Mouse (Mus musculus): ENCODE data around the gene Hist2h2be.
"Not testable (repeated sequence)": the region's sequence is repeated elsewhere in the genome, so short reads cannot be mapped to it uniquely, and the experiment has no call there.

The Hist2h2be gene

DNA sequence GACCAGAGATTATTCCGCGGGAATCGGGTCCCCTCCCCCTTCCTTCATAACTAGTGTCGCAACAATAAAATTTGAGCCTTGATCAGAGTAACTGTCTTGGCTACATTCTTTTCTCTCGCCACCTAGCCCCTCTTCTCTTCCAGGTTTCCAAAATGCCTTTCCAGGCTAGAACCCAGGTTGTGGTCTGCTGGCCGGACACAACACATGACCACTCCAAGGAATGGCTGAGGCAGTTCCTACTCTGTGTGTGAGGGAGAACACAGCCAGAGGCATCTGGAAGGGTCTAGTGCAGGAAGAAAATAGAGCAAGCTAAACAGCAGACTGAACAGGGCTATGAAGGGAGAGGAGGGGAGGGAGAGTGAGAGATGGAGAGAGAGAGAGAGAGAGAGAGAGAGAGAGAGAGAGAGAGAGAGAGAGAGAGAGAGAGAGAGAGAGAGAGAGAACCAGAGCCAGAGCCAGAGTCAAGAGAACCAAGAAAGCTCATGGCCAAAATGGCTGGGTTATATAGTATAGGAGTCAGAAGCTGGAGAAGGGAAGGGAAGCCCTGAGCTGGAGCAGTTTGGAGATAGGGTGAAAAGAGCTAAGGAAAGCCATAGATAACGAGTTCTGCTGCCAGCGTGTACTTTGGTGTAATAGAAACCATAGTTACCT lies 22.2 kb upstream of the Hist2h2be start:
- DNase-seq (ENCODE audit: low read depth, low spot score) = not testable (repeated sequence)

DNA sequence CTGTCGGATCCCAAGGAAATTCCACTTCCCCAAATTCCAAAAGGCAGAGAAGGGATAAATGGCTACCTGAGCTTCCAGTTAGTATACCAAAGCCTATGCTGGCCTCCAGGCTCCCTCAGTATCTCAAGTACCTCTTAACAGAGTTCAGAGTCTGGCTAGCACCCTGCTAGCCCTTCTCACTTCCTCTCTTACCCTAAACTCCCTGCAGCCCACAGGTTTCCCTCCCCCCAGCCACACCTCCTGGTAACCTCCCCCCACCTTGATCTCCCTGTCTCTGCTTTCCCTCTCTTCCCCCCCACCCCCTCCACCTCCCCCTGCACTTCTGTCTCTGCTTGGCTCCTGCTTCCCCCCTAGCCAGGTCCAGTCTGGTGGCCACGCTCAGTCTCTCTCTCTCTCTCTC lies 21.2 kb upstream of the Hist2h2be start:
- DNase-seq (ENCODE audit: low read depth, low spot score) = no peak

DNA sequence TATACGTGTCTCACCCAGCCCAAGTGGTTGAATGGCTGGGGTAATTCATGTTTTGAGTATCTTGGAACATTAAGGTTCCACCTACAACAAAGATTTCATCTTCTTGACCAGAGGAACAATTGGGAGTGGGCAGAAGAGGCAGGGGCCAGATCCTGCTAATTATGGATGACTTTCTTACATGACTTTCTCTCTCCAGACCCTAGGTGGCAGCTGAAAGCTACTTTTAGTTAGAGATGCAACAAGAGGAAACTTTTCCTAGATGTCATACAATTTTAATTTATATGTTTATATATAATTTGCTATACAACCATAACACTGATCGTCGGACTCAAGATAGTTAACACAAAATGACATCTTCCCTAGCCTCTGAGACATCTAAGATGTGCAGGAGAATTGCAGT lies 13.1 kb upstream of the Hist2h2be start:
- no peak for DNase-seq (ENCODE audit: low read depth, low spot score)

DNA sequence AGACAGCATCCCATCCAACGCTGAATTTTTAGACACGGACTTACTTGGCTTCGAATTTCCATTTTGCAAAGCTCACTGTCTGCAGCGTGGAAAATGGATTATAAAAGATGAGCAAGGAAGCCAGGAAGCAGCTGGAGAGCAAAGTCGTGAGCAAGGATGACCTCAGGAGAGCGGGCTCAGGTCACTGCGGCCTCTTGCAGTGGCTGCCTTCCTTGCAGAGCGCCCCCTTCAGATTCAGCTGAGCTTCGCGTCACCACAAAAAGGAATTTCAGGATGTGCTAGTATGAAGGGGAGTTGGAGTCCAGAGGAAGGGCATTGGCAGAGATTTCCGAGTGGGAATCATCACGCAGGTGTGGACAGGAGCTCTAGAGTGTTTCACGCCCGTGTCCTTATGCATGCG lies 11.7 kb upstream of the Hist2h2be start:
- DNase-seq (ENCODE audit: low read depth, low spot score) = peak; percentile 50

DNA sequence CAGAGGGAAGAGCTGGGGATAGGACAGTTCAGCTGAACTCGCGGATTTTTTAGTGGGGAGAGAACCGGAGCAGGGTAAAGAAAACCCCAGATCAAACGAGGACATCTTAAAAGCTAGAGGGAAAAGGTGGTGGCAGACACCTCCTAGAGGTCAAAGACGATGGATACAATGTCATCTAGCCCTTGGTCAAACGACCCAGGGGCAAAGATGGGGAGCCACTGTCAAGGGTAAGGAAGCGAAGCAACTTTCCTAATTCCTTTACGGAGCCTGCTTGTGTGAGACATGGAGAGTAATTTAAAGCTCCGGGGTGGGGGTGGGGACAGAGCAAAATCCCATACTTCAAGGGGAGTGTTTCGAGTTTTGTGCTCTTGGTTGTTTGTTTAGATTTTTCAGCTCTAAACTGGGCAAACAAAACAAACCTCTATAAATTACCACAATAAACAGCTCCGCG lies 1.7 kb upstream of the Hist2h2be start:
- peak; percentile 55 for DNase-seq (ENCODE audit: low read depth, low spot score)

DNA sequence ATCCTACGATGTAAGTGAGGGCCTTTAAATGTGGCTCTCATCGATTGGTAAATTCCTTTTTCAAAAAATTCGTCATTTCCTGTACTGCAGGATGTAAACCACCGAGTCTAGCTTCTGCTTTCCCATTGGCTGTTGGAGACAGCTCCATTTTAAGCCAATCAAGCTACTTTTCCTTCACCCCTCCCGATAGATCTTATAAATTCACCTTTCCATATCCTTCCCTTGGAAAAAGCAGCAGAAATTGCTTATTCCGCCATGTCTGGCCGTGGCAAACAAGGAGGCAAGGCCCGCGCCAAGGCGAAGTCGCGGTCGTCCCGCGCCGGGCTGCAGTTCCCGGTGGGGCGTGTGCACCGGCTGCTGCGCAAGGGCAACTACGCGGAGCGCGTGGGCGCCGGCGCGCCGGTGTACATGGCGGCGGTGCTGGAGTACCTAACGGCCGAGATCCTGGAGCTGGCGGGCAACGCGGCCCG lies 1.2 kb upstream of the Hist2h2be start, which contains the start of the genes Bola1 and Hist2h2ab:
TSS of gene Bola1 (minus strand) at position 49 of the 470 bp plus-strand sequence.
TSS of gene Hist2h2ab (plus strand) at position 205 of the 470 bp plus-strand sequence.
- DNase-seq (ENCODE audit: low read depth, low spot score) = peak; percentile 98

DNA sequence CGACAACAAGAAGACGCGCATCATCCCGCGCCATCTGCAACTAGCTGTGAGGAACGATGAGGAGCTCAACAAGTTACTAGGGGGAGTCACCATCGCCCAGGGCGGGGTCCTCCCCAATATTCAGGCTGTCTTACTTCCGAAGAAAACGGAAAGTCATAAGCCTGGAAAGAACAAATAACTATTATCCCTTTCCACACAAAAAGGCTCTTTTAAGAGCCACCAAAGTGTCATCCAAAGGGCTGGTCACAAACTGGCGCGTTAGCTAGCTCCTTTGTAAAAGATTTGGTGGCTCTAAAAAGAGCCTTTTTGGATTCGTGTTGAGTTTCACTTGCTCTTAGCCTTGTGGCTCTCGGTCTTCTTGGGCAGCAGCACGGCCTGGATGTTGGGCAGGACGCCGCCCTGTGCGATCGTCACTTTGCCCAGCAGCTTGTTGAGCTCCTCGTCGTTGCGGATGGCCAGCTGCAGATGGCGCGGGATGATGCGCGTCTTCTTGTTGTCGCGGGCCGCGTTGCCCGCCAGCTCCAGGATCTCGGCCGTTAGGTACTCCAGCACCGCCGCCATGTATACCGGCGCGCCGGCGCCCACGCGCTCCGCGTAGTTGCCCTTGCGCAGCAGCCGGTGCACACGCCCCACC lies 671 bp upstream of the Hist2h2be start:
- DNase-seq (ENCODE audit: low read depth, low spot score) = peak; percentile 47

DNA sequence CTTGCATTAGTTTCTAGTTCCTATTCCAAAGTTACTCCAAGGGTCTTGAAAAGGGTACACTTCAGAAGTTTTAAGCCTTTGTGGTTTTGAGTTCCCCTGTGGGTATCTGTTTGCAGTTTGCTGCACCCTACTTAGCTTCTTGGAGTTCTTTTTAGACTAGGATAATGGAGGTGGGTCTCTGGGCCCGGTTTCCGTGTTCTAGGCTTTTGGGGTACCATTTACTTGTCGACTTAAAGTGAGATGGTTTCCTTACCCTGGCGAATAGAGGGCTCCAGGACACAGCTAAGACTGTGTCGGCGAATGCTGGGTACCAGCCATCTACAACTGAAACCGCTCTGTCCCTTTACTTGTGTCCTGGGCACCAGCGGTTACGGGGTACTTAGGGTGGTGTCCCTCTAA lies 720 bp downstream of the Hist2h2be start:
- peak; percentile 24 for DNase-seq (ENCODE audit: low read depth, low spot score)

DNA sequence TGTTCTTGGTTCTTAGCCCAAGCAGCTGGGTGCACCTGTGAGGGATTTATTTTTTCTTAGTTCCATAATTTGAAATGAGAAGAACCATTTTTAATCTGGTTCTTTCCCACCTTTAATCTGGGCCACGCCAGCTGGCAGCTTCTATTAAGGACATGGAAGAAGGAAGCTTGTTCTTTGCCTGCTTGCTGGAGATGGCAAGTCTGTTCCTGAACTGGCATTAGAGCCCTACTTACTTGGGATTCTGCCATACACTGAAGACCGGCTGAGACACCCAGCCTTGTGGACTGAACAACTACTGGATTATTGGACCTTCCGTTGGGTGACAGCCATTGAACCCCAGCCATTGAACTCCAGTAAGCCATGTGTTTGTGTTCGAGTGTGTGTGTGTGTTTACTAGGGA lies 1.9 kb downstream of the Hist2h2be start:
- peak; percentile 28 for DNase-seq (ENCODE audit: low read depth, low spot score)

DNA sequence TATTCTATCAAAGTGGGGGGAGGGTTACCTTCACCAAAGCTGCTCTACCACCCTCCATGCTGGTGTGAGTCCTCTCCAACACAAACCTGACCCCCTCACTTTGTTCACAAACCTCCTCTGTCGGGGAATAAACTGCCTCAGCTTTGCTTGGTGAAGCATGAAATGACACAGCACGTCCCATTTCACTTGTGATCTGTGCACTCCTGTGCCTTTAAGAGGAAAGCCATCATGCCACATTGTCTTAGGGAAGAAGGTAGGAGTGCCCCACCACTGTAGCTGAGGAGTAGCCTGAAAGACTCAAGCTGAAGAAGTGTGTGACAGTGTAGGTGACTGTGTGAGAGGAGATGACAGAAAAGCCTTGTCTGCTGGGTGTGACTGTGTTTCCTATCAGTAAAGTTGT lies 4.5 kb downstream of the Hist2h2be start:
- DNase-seq (ENCODE audit: low read depth, low spot score) = no peak

DNA sequence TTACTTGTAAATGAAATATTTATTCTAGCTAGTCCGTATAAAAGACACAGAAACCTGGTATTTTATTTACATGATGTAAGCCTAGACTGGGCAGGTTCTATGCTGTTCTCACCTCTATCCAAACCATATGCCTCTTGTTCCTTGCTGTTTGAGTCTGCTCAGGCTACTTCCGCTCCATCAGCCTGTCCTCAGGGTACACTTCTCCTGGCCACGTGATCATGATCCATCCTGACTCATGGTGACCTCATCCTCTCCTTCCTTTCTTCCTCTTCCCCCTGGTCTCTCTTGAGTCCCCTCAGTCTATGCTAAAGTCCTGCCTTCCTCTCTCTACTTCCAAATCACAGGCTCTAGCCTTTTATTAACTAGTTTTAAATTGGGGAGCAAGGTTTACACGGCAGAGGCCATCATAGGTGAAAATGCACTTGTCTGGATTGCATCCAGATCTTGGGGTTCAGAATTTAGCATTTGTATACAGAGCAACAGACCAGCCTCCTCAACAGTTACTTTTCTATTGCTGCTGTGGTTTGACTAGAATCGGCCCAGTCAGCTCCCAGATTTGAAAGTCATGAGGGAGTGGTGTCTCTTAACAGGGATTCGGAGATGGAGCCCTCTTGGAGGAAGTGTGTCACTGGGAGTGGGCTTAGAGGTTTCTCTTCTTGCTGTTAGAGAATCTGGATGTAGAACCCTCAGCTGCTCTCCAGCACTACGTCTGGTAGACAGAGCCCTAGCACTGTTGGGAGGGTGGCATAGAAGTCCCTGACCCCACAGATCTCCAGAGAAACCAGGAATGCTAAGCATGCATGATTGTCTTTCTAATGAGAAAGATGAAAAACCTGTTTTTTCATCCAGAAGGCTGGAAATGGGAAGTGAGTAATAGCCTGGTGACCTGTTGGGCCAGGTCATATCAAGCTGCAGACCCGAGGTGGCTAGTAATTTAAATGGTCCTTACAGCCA lies 6.1 kb downstream of the Hist2h2be start:
- DNase-seq (ENCODE audit: low read depth, low spot score) = peak; percentile 54

DNA sequence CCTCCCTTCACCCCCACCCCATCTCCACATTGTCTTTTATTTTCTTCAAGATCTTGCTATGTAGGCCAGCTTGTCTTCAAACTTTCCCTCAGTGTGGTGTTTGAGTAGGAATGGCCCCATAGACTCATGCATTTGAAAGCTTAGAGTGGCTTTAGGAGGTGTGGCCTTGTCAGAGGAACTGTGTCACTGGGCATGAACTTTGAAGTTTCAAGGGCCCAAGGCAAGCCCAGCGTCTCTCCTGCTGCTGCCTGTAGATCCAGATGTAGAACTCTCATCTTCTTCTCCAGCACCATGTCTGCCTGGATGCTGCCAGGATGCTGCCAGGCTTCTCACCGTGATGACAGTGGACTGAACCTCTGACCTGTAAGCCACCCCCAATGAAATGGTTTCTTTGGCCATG lies 7.9 kb downstream of the Hist2h2be start:
- DNase-seq (ENCODE audit: low read depth, low spot score) = no peak

DNA sequence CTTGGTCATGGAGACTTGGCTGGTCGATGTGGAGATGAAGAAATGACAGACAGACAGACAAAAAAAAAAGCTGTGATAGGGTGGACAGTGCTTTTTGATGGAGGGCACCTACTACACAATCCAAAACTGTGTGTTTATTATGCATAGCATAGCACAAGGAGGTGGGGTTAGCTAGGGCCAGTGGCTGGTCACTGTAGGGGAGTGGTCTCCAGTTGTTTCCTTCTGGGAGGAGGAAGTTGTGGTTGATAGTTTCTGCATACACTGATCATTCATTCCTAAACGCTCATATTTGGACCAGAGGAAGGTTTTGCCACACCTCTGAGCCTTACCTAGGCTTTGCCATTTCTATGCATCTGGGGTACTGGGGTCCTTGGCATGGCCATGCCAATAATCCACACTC lies 9.5 kb downstream of the Hist2h2be start:
- DNase-seq (ENCODE audit: low read depth, low spot score) = no peak

DNA sequence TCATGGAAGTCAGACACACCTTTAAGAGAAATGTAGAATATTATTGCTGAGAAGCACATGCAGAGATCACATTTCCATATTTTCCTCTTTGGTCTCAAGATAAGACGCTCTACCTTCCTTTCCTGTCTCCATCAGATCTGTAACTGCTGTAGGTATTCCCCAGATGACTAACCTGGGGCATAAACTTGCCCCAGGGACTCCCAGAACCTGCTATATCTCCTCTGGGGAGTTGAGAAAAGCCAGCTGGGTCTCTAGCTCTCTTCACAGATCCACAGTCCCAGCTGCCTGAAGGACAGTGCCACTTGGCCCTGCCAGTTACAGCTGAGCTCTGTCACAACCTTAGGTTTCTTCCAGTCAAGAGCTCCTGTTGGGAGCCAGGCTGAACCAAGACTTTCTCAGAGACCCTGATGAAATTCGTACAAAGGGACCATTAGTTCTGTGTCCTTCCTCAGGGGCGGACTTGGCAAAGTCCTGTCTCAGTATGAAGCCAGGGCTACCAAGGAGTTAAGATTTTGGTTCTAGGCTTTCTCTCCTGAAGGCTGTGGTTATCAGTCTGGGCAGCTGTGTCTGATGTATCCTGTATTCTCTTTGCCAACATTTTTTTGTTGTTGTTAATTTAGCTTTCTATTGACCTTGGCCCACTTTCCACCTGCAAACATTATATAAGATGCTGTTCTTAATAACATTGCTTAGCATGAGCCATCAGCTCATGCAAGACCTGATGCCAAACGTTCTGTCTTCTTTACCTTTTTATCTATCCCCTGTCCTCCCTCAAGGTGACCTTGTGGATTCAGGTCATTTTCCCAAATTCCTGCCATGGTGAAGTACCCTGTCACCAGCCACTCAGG lies 10.2 kb downstream of the Hist2h2be start:
- DNase-seq (ENCODE audit: low read depth, low spot score) = no peak

DNA sequence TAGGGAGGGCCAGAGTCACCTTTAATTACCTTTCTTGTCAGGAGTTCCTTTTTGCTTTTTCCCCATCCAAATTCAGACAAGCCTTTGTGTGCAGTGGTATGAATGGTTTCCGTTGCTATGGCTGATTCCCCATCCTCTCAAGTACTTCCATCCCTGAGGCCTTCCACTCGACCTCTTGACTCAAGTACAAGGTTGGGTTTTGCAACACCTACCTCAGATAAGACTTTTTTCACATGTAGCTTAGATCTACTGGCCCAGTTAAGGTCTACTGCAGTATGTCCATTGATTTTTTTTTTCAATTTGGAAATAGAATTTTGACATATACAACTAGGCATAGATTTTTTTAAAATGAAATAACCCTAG lies 10.8 kb downstream of the Hist2h2be start:
- DNase-seq (ENCODE audit: low read depth, low spot score) = no peak

DNA sequence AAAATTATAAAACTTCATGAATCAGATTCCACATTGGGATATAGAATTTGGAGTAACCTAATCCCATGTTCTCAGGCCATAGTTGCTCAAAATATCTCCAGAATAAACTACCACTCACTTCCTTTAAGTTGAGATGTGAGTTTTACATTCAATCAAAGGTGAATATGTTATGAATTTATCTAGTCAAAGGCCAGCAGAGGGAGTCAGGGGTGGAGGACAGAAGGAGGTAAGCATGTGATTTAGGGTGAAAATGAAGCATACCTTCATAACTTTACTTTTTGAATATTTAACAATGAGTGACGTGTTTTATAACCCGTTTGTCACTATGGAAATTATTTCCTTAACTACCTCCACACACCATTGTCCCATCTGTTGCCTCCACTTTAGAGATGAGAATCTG lies 14.0 kb downstream of the Hist2h2be start:
- no peak for DNase-seq (ENCODE audit: low read depth, low spot score)

DNA sequence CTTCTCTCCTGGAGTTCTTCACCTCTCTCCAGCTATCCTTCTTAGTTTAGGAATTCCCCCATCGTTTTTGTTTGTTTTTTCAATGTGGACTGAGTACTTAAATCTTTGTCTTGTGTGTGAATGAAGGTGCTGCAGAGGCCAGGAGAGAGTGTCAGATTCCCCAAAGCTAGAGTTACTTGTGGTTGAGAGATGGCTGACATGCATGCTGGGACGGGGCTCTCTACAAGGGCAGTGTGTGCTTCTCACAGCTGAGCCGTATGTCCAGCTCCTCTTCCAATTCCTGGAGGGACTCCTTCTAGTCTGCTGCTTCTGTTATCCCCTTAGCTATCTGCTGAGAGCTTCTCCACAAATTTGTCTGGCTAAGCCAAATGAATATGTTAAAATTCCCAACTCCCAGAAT lies 14.9 kb downstream of the Hist2h2be start:
- no peak for DNase-seq (ENCODE audit: low read depth, low spot score)

DNA sequence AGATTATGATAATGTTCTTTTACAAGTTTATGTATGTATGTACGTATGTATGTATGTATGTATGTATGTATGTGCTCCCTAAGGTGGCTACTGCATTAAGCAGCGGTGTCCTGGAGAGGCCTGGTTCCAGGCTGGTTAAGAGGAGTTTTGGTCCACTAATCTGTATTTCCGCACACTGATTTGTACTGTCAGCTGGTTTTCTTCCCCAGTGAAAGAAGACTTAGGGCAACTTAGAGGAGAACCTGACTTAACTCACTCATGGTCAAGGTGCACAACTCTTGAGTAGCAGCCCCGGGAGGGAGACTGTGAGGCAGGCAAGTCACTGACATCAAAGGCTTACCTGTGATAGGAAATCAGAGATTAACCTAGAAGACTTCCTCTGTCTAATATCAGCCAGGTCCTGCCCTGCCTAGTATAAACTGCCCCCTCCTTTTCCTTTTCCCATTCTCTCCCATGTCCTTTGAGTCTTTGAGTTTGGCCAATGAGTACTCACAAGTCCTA lies 16.0 kb downstream of the Hist2h2be start:
- DNase-seq (ENCODE audit: low read depth, low spot score) = no peak

DNA sequence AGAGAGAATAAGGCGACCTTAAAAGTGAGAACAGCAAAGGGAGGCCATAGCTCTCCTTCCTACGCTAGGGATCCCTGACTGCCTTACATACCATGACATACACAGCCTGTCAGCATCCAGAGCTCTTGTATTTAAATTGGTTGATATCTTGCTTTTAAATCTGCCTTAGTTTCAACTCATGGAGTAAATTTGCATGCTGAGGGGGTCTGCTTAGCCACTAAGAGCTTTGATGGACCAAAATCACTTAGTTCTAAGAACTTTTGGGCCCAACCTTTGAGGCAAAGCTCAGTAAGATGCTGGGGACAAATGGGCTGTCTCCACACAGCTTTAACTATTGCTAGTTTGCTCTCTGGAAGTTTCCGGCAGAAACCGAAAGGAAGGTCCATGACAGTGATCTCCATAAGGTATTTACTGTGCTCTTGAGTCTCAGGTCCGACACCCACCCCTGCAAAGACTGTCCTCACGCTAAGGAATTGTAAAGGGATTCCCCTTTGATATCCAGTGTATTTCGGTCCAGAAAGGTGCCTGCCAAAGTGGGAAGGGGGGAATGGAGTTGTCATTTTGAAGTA lies 16.5 kb downstream of the Hist2h2be start:
- no peak for DNase-seq (ENCODE audit: low read depth, low spot score)

DNA sequence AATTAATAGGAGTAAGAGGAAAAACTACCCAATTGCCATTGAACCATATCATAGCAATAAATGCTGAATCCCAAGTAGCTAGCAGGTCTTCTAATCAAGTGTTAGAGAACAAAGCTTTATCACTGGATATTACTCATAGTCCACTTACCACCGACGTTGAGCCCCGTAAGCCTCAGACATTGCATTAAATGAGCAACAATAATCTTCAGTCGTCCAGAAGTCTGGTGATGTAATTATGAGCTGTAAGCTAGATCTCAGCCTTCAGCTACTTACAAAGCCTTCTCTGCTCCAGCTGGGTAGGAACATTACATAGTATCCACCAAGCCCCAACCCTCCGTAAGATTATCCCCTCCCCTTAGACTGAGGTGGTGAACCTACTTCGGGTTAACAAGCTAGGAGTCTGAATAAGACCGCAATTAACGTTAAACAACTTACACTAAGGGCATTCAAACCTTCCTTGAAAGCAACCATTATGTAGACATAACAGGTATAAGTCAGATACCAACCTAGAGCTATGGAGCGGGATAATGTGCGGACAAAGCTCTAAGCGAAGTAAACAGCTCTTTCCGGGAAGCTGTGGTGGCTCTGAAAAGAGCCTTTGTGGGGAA lies 17.1 kb downstream of the Hist2h2be start:
- DNase-seq (ENCODE audit: low read depth, low spot score) = no peak

Data from brain, adult 2 months (tissue).